Mouse (Mus musculus): ENCODE data around the gene Rpl31. TPM values are rescaled to one million over a fixed set of nuclear protein-coding genes. Genes with fewer than 3 reads are reported as not detected.

The Rpl31 gene
- polyA plus RNA-seq, 1 experiment: 599 TPM

DNA sequence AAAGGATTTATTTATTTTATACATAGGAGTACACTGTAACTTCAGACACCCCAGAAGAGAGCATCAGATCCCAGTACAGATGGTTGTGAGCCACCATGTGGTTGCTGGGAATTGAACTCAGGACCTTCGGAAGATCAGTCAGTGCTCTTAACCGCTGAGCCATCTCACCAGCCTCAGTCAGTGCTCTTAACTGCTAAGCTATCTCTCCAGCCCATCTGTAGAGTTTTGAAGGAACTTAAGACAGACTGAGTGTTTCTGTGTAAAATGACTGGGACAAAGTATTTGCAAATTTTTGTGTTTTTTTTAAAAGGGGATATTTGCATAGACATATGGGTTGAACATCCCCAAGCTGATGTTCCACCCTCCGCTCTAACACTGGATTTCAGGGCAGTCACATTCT lies 32.5 kb downstream of the Rpl31 start:
- H3K4me1 ChIP-seq (ENCODE audit: control insufficient read depth, insufficient read depth, low read length): no peaks in the 10 kb centered on the region; the same call in 1 of the 2 replicates
- WGBS: 95% methylated on average over 3 of the region's 3 CpGs
- H3K27ac ChIP-seq (ENCODE audit: insufficient read depth, low read length): no peak overlapping the region
- no peaks in the 10 kb centered on the region for H3K27me3 ChIP-seq (ENCODE audit: control insufficient read depth, insufficient read depth, low read length)
- no peak overlapping the region for H3K4me3 ChIP-seq (replicated peaks; ENCODE audit: insufficient read depth, low read depth, low read length)
- TF ChIP-seq CTCF (IDR thresholded peaks at IDR 0.05; ENCODE audit: borderline replicate concordance, insufficient read depth, low read depth, low read length): no peak
- TF ChIP-seq POLR2A (IDR thresholded peaks at IDR 0.05; ENCODE audit: borderline replicate concordance, insufficient read depth, low read length): no peak
- no peak for DNase-seq

- 54% methylated on average over 4 of the region's 4 CpGs for WGBS
- TF ChIP-seq CTCF (IDR thresholded peaks at IDR 0.05; ENCODE audit: borderline replicate concordance, insufficient read depth, low read depth, low read length) (0 out of 2 replicates have a peak, but pooled peaks have one; percentile 7), POLR2A (IDR thresholded peaks at IDR 0.05; ENCODE audit: borderline replicate concordance, insufficient read depth, low read length) (no peak)
- H3K4me1 ChIP-seq (ENCODE audit: control insufficient read depth, insufficient read depth, low read length): peaks cover 15% of the 10 kb centered on the region
- H3K27ac ChIP-seq (ENCODE audit: insufficient read depth, low read length): no peak overlapping the region
- H3K4me3 ChIP-seq (replicated peaks; ENCODE audit: insufficient read depth, low read depth, low read length): no peak overlapping the region
- no peaks in the 10 kb centered on the region for H3K27me3 ChIP-seq (ENCODE audit: control insufficient read depth, insufficient read depth, low read length)
- DNase-seq: no peak
These were observed 39.5 kb downstream of the Rpl31 start for GRCm38 (mm10) chr1:39407108-39407507.

GRCm38 (mm10) chr1:39408123-39408522 lies 40.5 kb downstream of the Rpl31 start:
- WGBS: 88% methylated on average over 6 of the region's 6 CpGs
- TF ChIP-seq POLR2A (IDR thresholded peaks at IDR 0.05; ENCODE audit: borderline replicate concordance, insufficient read depth, low read length) (no peak), CTCF (IDR thresholded peaks at IDR 0.05; ENCODE audit: borderline replicate concordance, insufficient read depth, low read depth, low read length) (no peak)

DNA sequence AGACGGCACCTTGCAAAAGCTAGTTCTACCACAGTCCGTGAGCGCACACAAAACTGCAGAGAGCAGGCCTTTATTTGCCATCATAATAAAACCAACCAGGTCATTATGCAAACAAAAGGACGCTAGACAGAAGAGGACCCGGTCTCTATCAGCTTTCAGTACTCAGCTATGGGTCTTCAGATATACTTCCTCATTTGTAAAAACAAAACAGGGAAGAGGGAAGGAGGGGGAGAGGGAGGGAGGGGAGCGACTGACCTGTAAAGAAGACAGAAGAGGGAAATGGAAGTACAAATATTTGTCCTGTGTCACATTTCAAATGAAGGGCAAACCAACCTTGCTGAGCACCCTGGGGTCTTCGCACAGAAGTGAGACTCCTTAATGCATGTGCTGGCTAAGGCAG lies 41.0 kb downstream of the Rpl31 start:
- no peak for DNase-seq
- no peak overlapping the region for H3K4me3 ChIP-seq (replicated peaks; ENCODE audit: insufficient read depth, low read depth, low read length)
- peaks cover 15% of the 10 kb centered on the region for H3K4me1 ChIP-seq (ENCODE audit: control insufficient read depth, insufficient read depth, low read length)
- H3K27ac ChIP-seq (ENCODE audit: insufficient read depth, low read length): no peak overlapping the region
- 80% methylated on average over 7 of the region's 7 CpGs for WGBS
- no peaks in the 10 kb centered on the region for H3K27me3 ChIP-seq (ENCODE audit: control insufficient read depth, insufficient read depth, low read length)
- no peak for TF ChIP-seq POLR2A (IDR thresholded peaks at IDR 0.05; ENCODE audit: borderline replicate concordance, insufficient read depth, low read length)
- no peak for TF ChIP-seq CTCF (IDR thresholded peaks at IDR 0.05; ENCODE audit: borderline replicate concordance, insufficient read depth, low read depth, low read length)

More at GRCm38 (mm10) chr1:39408123-39408522, 40.5 kb downstream of the Rpl31 start:
- H3K27me3 ChIP-seq (ENCODE audit: control insufficient read depth, insufficient read depth, low read length): no peaks in the 10 kb centered on the region
- H3K27ac ChIP-seq (ENCODE audit: insufficient read depth, low read length): no peak overlapping the region
- no peak for DNase-seq
- H3K4me3 ChIP-seq (replicated peaks; ENCODE audit: insufficient read depth, low read depth, low read length): no peak overlapping the region
- H3K4me1 ChIP-seq (ENCODE audit: control insufficient read depth, insufficient read depth, low read length): peaks cover 15% of the 10 kb centered on the region

GRCm38 (mm10) chr1:39410085-39410821 lies 42.6 kb downstream of the Rpl31 start:
- H3K4me1 ChIP-seq (ENCODE audit: control insufficient read depth, insufficient read depth, low read length): peaks cover 15% of the 10 kb centered on the region
- 38% methylated on average over 19 of the region's 19 CpGs for WGBS
- H3K4me3 ChIP-seq (replicated peaks; ENCODE audit: insufficient read depth, low read depth, low read length): no peak overlapping the region
- no peaks in the 10 kb centered on the region for H3K27me3 ChIP-seq (ENCODE audit: control insufficient read depth, insufficient read depth, low read length)
- peak in 1 of 2 experiments; percentile 35 for DNase-seq
- no peak for TF ChIP-seq CTCF (IDR thresholded peaks at IDR 0.05; ENCODE audit: borderline replicate concordance, insufficient read depth, low read depth, low read length)
- TF ChIP-seq POLR2A (IDR thresholded peaks at IDR 0.05; ENCODE audit: borderline replicate concordance, insufficient read depth, low read length): no peak
- no peak overlapping the region for H3K27ac ChIP-seq (ENCODE audit: insufficient read depth, low read length)

DNA sequence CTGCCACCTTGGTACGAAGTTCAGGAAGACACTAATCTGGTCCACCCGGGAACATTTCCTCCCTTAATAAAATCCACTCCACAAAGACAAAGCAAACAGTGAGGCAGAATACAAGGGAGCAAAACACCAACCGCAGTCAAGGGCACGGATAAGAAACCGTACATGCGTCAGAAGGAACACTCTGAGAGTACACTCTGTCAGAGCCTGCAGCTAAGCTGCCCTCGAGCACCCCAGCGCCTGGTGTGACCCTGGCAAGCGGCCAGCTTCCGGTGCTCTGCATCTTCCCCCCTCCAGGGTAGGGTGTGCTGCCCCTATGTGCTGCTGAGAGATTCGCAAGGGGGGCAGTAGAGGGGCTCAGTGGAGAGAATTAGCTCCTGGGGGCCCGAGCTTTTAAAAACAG lies 50.2 kb downstream of the Rpl31 start:
- WGBS: 22% methylated on average over 12 of the region's 12 CpGs
- TF ChIP-seq POLR2A (IDR thresholded peaks at IDR 0.05; ENCODE audit: borderline replicate concordance, insufficient read depth, low read length): no peak
- no peak for TF ChIP-seq CTCF (IDR thresholded peaks at IDR 0.05; ENCODE audit: borderline replicate concordance, insufficient read depth, low read depth, low read length)
- peak overlapping the region; percentile 7; the same call in 1 of the 2 replicates for H3K27ac ChIP-seq (ENCODE audit: insufficient read depth, low read length)
- DNase-seq: no peak
- no peaks in the 10 kb centered on the region; the same call in 1 of the 2 replicates for H3K4me1 ChIP-seq (ENCODE audit: control insufficient read depth, insufficient read depth, low read length)
- no peak overlapping the region for H3K4me3 ChIP-seq (replicated peaks; ENCODE audit: insufficient read depth, low read depth, low read length)
- H3K27me3 ChIP-seq (ENCODE audit: control insufficient read depth, insufficient read depth, low read length): no peaks in the 10 kb centered on the region

- Histone ChIP-seq H3K27me3 (ENCODE audit: control insufficient read depth, insufficient read depth, low read length) (no peaks in the 10 kb centered on the region), H3K4me3 (replicated peaks; ENCODE audit: insufficient read depth, low read depth, low read length) (no peak overlapping the region), H3K27ac (ENCODE audit: insufficient read depth, low read length) (no peak overlapping the region), H3K4me1 (ENCODE audit: control insufficient read depth, insufficient read depth, low read length) (no peaks in the 10 kb centered on the region; the same call in 1 of the 2 replicates)
- 85% methylated on average over 9 of the region's 9 CpGs for WGBS
- no peak for DNase-seq
- TF ChIP-seq POLR2A (IDR thresholded peaks at IDR 0.05; ENCODE audit: borderline replicate concordance, insufficient read depth, low read length) (no peak), CTCF (IDR thresholded peaks at IDR 0.05; ENCODE audit: borderline replicate concordance, insufficient read depth, low read depth, low read length) (no peak)
These were observed 51.2 kb downstream of the Rpl31 start for GRCm38 (mm10) chr1:39418852-39419251.

DNA sequence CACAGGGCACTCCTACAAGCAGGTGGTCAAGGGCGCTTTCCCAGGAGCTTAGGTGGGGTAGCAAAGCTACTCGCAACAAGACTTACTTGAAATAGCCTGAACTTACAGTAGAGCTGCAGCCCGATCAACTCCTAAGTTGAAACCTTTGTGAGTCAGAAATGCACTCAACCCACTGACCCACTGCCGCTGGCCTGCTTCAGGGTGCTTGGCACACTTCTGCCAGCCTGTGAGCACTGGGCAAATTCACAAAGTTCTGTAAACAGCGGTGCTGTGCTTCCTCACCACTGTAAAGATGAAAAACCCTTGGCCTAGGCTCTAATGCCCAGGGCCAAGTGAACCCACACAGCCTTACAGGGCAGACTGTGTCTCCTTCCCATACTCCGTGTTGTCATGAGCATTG lies 53.3 kb downstream of the Rpl31 start:
- no peaks in the 10 kb centered on the region; the same call in 1 of the 2 replicates for H3K4me1 ChIP-seq (ENCODE audit: control insufficient read depth, insufficient read depth, low read length)
- TF ChIP-seq POLR2A (IDR thresholded peaks at IDR 0.05; ENCODE audit: borderline replicate concordance, insufficient read depth, low read length) (no peak), CTCF (IDR thresholded peaks at IDR 0.05; ENCODE audit: borderline replicate concordance, insufficient read depth, low read depth, low read length) (no peak)
- H3K4me3 ChIP-seq (replicated peaks; ENCODE audit: insufficient read depth, low read depth, low read length): no peak overlapping the region
- DNase-seq: no peak
- no peak overlapping the region for H3K27ac ChIP-seq (ENCODE audit: insufficient read depth, low read length)
- H3K27me3 ChIP-seq (ENCODE audit: control insufficient read depth, insufficient read depth, low read length): no peaks in the 10 kb centered on the region
- WGBS: 85% methylated on average over 6 of the region's 6 CpGs

Other genes with a start within 250 kb of the Rpl31 start
- 1.8 and 2.0 TPM in 2 replicates for gene Npas2, start 174.1 kb upstream of the Rpl31 start, polyA plus RNA-seq (2012; rRNA removed)
- 29.2 and 34.0 TPM in 2 replicates for gene Tbc1d8, start 110.9 kb downstream of the Rpl31 start, polyA plus RNA-seq (2012; rRNA removed)
- 21.0 and 23.1 TPM in 2 replicates for gene Cnot11, start 167.2 kb downstream of the Rpl31 start, polyA plus RNA-seq (2012; rRNA removed)
- 22.3 and 26.3 TPM in 2 replicates for gene Rnf149, start 209.6 kb downstream of the Rpl31 start, polyA plus RNA-seq (2012; rRNA removed)

Data from cerebellum, adult 2 months (tissue).